Mouse (Mus musculus) mouse embryonic stem cell (cell line): Measurements from ENCODE around the gene Trabd2b.

Experiments
- in situ Hi-C, 2 experiments: fragments of 300-500 bp; cut with MboI; formaldehyde crosslinking; loops; 1 replicate in 1 of 2; 3 replicates in 1 of 2; pipeline ENCODE4 v1.14.3; 2019 to 2020; ENCODE audit warnings: low sequenced_read_pairs in 2 of 2, low pct_unique_long_range_greater_than_20kb in 1 of 2, mixed read lengths in 1 of 2; ENCODE audit not compliant: unreplicated experiment in 1 of 2

Gene Trabd2b

GRCm38 (mm10) chr4:114406355-114407101, at the start of gene Trabd2b:
Gene Trabd2b, plus strand, starts transcription at chr4:114406724.
- in situ Hi-C loops = loop anchor here in 1 of 2 experiments (10.0 to 25.0 kb wide), 2 partner anchors 506 to 648 kb away; partner anchors contain the start of genes Foxd2 and Tal1

GRCm38 (mm10) chr4:114357420-114357819, 49.1 kb upstream of the Trabd2b start:
- in situ Hi-C loops = no loop called here

GRCm38 (mm10) chr4:114358874-114359273, 47.6 kb upstream of the Trabd2b start:
- in situ Hi-C loops = no loop called here

GRCm38 (mm10) chr4:114359818-114360217, 46.7 kb upstream of the Trabd2b start:
- in situ Hi-C loops = no loop called here

GRCm38 (mm10) chr4:114361336-114361735, 45.2 kb upstream of the Trabd2b start:
- in situ Hi-C loops = no loop called here

- in situ Hi-C loops = no loop called here
Observed at GRCm38 (mm10) chr4:114365000-114365399, 41.5 kb upstream of the Trabd2b start.

- in situ Hi-C loops = no loop called here
Observed at GRCm38 (mm10) chr4:114365595-114365994, 40.9 kb upstream of the Trabd2b start.

- in situ Hi-C loops = no loop called here
Observed at GRCm38 (mm10) chr4:114367005-114367404, 39.5 kb upstream of the Trabd2b start.

- in situ Hi-C loops = no loop called here
Observed at GRCm38 (mm10) chr4:114367840-114368239, 38.7 kb upstream of the Trabd2b start.

GRCm38 (mm10) chr4:114369591-114369990, 36.9 kb upstream of the Trabd2b start:
- in situ Hi-C loops = no loop called here

- in situ Hi-C loops = no loop called here
Observed at GRCm38 (mm10) chr4:114370935-114371715, 35.4 kb upstream of the Trabd2b start.

GRCm38 (mm10) chr4:114372699-114373098, 33.8 kb upstream of the Trabd2b start:
- in situ Hi-C loops = no loop called here

GRCm38 (mm10) chr4:114374330-114374729, 32.2 kb upstream of the Trabd2b start:
- in situ Hi-C loops = no loop called here

GRCm38 (mm10) chr4:114377531-114377930, 29.0 kb upstream of the Trabd2b start:
- in situ Hi-C loops = no loop called here

- in situ Hi-C loops = no loop called here
Observed at GRCm38 (mm10) chr4:114378512-114378911, 28.0 kb upstream of the Trabd2b start.

- in situ Hi-C loops = no loop called here
Observed at GRCm38 (mm10) chr4:114379416-114379956, 27.0 kb upstream of the Trabd2b start.

- in situ Hi-C loops = no loop called here
Observed at GRCm38 (mm10) chr4:114382627-114383026, 23.9 kb upstream of the Trabd2b start.

- in situ Hi-C loops = no loop called here
Observed at GRCm38 (mm10) chr4:114385236-114385635, 21.3 kb upstream of the Trabd2b start.

- in situ Hi-C loops = no loop called here
Observed at GRCm38 (mm10) chr4:114386395-114386811, 20.1 kb upstream of the Trabd2b start.
